Mouse (Mus musculus) bone marrow macrophage, adult 2 months (primary cell): ENCODE measurements around the gene Lin37.

ENCODE experiments used
- CTCF ChIP-seq: IDR thresholded peaks from 2 replicates; pipeline ENCODE4 v1.5.1; 2012; ENCODE audit warnings: low read depth, mild to moderate bottlenecking, low read length, moderate library complexity
- POLR2A ChIP-seq: IDR thresholded peaks from 2 replicates; pipeline ENCODE4 v1.6.1; 2012; ENCODE audit warnings: mild to moderate bottlenecking, low read depth, low read length, borderline replicate concordance

DNA sequence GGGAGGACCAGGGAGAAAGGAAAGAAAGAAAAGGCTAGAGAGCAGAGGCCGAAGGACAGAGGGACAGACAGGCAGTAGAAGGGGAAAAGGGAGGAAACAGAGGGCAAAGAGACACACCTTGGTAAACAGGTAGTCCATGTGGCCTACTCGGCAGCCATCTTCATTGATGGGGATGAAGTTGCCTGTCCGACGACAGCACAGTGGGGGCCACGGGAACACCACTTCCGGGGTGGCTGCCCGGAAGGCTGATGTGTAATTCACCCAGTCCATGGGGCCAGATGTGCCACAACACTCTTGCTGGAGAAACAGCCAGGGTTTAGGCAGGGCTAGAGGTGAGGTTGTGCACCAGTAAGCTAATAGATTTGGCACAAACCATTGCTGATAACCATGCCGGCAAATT lies 45.3 kb upstream of the Lin37 start:
- TF ChIP-seq CTCF (no peak), POLR2A (no peak)
